Comparison of ENCODE assay signal across 7 mouse cellular contexts in the genomic region with DNA sequence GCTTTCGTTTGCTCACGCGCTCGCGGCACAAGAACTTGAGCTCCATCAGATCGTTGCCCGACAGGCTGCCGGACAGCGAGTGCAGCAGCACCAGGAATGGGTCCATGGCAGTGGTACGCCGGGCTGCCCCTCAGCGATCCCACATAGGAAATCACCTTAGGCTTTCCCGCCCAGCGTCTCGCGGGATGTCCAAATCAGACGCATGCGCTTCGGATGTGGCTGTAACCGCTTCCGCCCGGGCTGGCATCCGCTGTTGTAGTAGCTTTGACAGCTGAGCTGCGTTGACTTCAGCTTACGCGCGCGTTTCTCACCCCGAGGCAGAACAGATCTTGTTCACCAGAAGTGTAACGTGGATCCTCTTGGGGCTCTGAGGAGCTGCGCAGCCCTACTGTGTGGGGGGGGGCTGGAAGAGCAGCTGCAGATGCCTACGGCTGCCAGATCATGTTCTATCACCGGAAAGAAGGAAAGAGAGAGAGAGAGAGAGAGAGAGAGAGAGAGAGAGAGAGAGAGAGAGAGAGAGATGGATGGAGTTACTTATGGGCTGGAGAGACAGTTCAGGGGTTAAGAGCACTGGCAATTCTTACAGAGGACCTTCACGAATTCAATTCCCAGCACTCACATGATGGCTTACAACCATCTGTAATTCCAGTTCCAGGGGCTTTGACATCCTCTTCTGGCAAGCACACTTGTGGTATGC. TPM values are rescaled to one million over a fixed set of nuclear protein-coding genes. Genes with fewer than 3 reads are reported as not detected.
DNase-seq lines count a peak whose midpoint lies in the region; ATAC-seq and TF ChIP-seq lines count a peak whose summit lies in the region.

A gene (minus strand): TSS at position 180 of the 697 bp plus-strand sequence.

- peaks cover 4% of the 10 kb centered on the region; the same call in 1 of the 2 replicates for H3K4me1 ChIP-seq in intestine, postnatal 0 days (replicated peaks; ENCODE audit: control insufficient read depth, insufficient read depth, low read length)
- peaks cover 22% of the 10 kb centered on the region for H3K4me1 ChIP-seq in midbrain, embryonic 12.5 days
- H3K4me1 ChIP-seq in small intestine, adult 2 months (ENCODE audit: control insufficient read depth, insufficient read depth, insufficient read length, low read length), result peaks cover 17% of the 10 kb centered on the region

- peaks cover 24% of the 10 kb centered on the region; the same call in 1 of the 2 replicates for H3K36me3 ChIP-seq in intestine, postnatal 0 days (ENCODE audit: control insufficient read depth, insufficient read depth)
- peaks cover 26% of the 10 kb centered on the region for H3K36me3 ChIP-seq in midbrain, embryonic 12.5 days
- peaks cover 9% of the 10 kb centered on the region for H3K36me3 ChIP-seq in small intestine, adult 2 months (ENCODE audit: control insufficient read depth, insufficient read depth, low read length)

- H3K9me3 ChIP-seq in intestine, postnatal 0 days (ENCODE audit: control insufficient read depth), result no peaks in the 10 kb centered on the region
- H3K9me3 ChIP-seq in midbrain, embryonic 12.5 days, result no peaks in the 10 kb centered on the region

- peak within 1 kb of the TSS; percentile 65 for H3K4me3 ChIP-seq in intestine, postnatal 0 days (ENCODE audit: low read depth, low read length)
- H3K4me3 ChIP-seq in midbrain, embryonic 12.5 days, result peak within 1 kb of the TSS; percentile 81
- H3K4me3 ChIP-seq in small intestine, adult 2 months (ENCODE audit: low read depth, low read length), result peak within 1 kb of the TSS; percentile 73

- H3K9ac ChIP-seq in intestine, postnatal 0 days (ENCODE audit: low read depth, low read length), result peak within 1 kb of the TSS; percentile 60
- H3K9ac ChIP-seq in midbrain, embryonic 12.5 days (replicated peaks), result peak within 1 kb of the TSS; percentile 84

- peak; percentile 76 for ATAC-seq in intestine, postnatal 0 days
- peak; percentile 84 for ATAC-seq in midbrain, embryonic 12.5 days (ENCODE audit: low FRiP score, low read depth)

- TF ChIP-seq POLR2A in small intestine, adult 2 months (IDR thresholded peaks at IDR 0.05; ENCODE audit: low read depth, low read length), result no peak

- H3K27me3 ChIP-seq in intestine, postnatal 0 days (replicated peaks; ENCODE audit: control insufficient read depth, insufficient read depth, low read length), result no peaks in the 10 kb centered on the region
- H3K27me3 ChIP-seq in midbrain, embryonic 12.5 days, result peaks cover 4% of the 10 kb centered on the region
- H3K27me3 ChIP-seq in small intestine, adult 2 months (ENCODE audit: control insufficient read depth, insufficient read depth, low read length), result no peaks in the 10 kb centered on the region

- WGBS in intestine, postnatal 0 days, result 2% methylated on average over 34 of the region's 34 CpGs
- WGBS in midbrain, embryonic 12.5 days, result 3% methylated on average over 34 of the region's 34 CpGs
- 1% methylated on average over 34 of the region's 34 CpGs for WGBS in small intestine, adult 2 months

- DNase-seq in adrenal gland, adult 8-10 months, result peak; percentile 93
- DNase-seq in embryo, embryonic 9.5 days (ENCODE audit: extremely low spot score), result peak; percentile 96
- no peak for DNase-seq in gonadal fat pad, adult 2 months (ENCODE audit: low read depth)
- DNase-seq in left cerebral cortex, postnatal 4 days, result peak; percentile 95

- intact Hi-C loops in left cerebral cortex, postnatal 4 days (cut with DNase I), result no loop called here

- no peak for TF ChIP-seq CTCF in intestine, postnatal 0 days (IDR thresholded peaks at IDR 0.05; ENCODE audit: low read depth)
- no peak for TF ChIP-seq CTCF in small intestine, adult 2 months (IDR thresholded peaks at IDR 0.05; ENCODE audit: extremely low read depth, insufficient read length, insufficient replicate concordance, low read depth, low read length)

- H3K27ac ChIP-seq in intestine, postnatal 0 days (ENCODE audit: low read depth, low read length), result peak within 1 kb of the TSS; percentile 90
- peak within 1 kb of the TSS; percentile 85 for H3K27ac ChIP-seq in midbrain, embryonic 12.5 days (replicated peaks)
- H3K27ac ChIP-seq in small intestine, adult 2 months (ENCODE audit: insufficient read depth, low read depth, low read length), result peak within 1 kb of the TSS; percentile 96

- H3K4me2 ChIP-seq in intestine, postnatal 0 days (replicated peaks; ENCODE audit: low read depth), result peak within 1 kb of the TSS; percentile 71
- H3K4me2 ChIP-seq in midbrain, embryonic 12.5 days (replicated peaks), result peak within 1 kb of the TSS; percentile 85

RNA-seq across cellular contexts. Expression of the gene that starts here (rescaled TPM):
- total RNA-seq in adrenal gland, adult 8-10 months (2022), result 10 to 100 TPM; 13.2 to 14.9 (median 13.8) TPM
- polyA plus RNA-seq in gonadal fat pad, adult 2 months (2012; rRNA removed), result 10.6 TPM in 2 replicates
- 12.5 and 13.4 TPM in 2 replicates for polyA plus RNA-seq in intestine, postnatal 0 days (2015; fragmentation: Nextera tagmentation; extraction: Ambion mirVana)
- total RNA-seq in left cerebral cortex, postnatal 4 days (2021), result 1 to 10 TPM; 3.5 to 4.3 TPM
- polyA plus RNA-seq in midbrain, embryonic 12.5 days (2016; fragmentation: Nextera tagmentation; extraction: Ambion mirVana), result 7.4 and 7.9 TPM in 2 replicates
- polyA plus RNA-seq in small intestine, adult 2 months (2012; rRNA removed), result 8.2 and 16.7 TPM in 2 replicates
